Mouse (Mus musculus): Measurements from ENCODE around the gene Trim47. TPM values are rescaled to one million over a fixed set of nuclear protein-coding genes. Genes with fewer than 3 reads are reported as not detected.

Trim47 gene
- 7.0 and 7.7 TPM in 2 replicates for polyA plus RNA-seq (2015; fragmentation: Nextera tagmentation; extraction: Ambion mirVana)

GRCm38 (mm10) chr11:116127156-116127980, at the start of gene Trim47:
Gene Trim47 (minus strand): TSS chr11:116127210.
- Histone ChIP-seq H3K36me3 (no peaks in the 10 kb centered on the region), H3K9ac (replicated peaks) (no peak within 1 kb of the TSS), H3K9me3 (no peaks in the 10 kb centered on the region), H3K27ac (replicated peaks) (no peak within 1 kb of the TSS), H3K4me2 (replicated peaks) (no peak within 1 kb of the TSS), H3K27me3 (no peaks in the 10 kb centered on the region), H3K4me3 (no peak within 1 kb of the TSS), H3K4me1 (peaks cover 18% of the 10 kb centered on the region)
- ATAC-seq (replicated peaks), result no peak
- WGBS, result 28% methylated on average over 23 of the region's 23 CpGs

GRCm38 (mm10) chr11:116176010-116176409, 49.0 kb upstream of the Trim47 start:
- 88% methylated on average over 7 of the region's 7 CpGs for WGBS
- Histone ChIP-seq H3K27me3 (no peaks in the 10 kb centered on the region), H3K27ac (replicated peaks) (no peak overlapping the region), H3K4me2 (replicated peaks) (no peak overlapping the region), H3K9ac (replicated peaks) (no peak overlapping the region), H3K4me1 (no peaks in the 10 kb centered on the region), H3K36me3 (peaks cover 78% of the 10 kb centered on the region), H3K9me3 (no peaks in the 10 kb centered on the region), H3K4me3 (no peak overlapping the region)
- ATAC-seq (replicated peaks), result no peak

GRCm38 (mm10) chr11:116174775-116175448, 47.9 kb upstream of the Trim47 start:
- no peak overlapping the region for H3K4me3 ChIP-seq
- no peak overlapping the region for H3K27ac ChIP-seq (replicated peaks)
- peaks cover 68% of the 10 kb centered on the region for H3K36me3 ChIP-seq
- H3K9ac ChIP-seq (replicated peaks), result no peak overlapping the region
- H3K4me2 ChIP-seq (replicated peaks), result no peak overlapping the region
- no peak for ATAC-seq (replicated peaks)
- no peaks in the 10 kb centered on the region for H3K9me3 ChIP-seq
- WGBS, result 95% methylated on average over 22 of the region's 22 CpGs
- H3K27me3 ChIP-seq, result no peaks in the 10 kb centered on the region
- H3K4me1 ChIP-seq, result no peaks in the 10 kb centered on the region

GRCm38 (mm10) chr11:116171959-116172358, 44.9 kb upstream of the Trim47 start:
- peak overlapping the region; percentile 2; the same call in 1 of the 2 replicates for H3K27ac ChIP-seq (replicated peaks)
- H3K36me3 ChIP-seq, result peaks cover 43% of the 10 kb centered on the region
- H3K4me3 ChIP-seq, result no peak overlapping the region
- H3K27me3 ChIP-seq, result no peaks in the 10 kb centered on the region
- no peak overlapping the region for H3K4me2 ChIP-seq (replicated peaks)
- no peak for ATAC-seq (replicated peaks)
- WGBS, result 78% methylated on average over 2 of the region's 2 CpGs
- H3K4me1 ChIP-seq, result peaks cover 7% of the 10 kb centered on the region
- H3K9me3 ChIP-seq, result no peaks in the 10 kb centered on the region
- no peak overlapping the region for H3K9ac ChIP-seq (replicated peaks)

GRCm38 (mm10) chr11:116170003-116170800, 43.2 kb upstream of the Trim47 start:
- Histone ChIP-seq H3K4me2 (replicated peaks) (no peak overlapping the region), H3K9me3 (no peaks in the 10 kb centered on the region), H3K4me3 (no peak overlapping the region), H3K9ac (replicated peaks) (no peak overlapping the region), H3K36me3 (peaks cover 31% of the 10 kb centered on the region), H3K27ac (replicated peaks) (no peak overlapping the region), H3K27me3 (no peaks in the 10 kb centered on the region), H3K4me1 (peaks cover 24% of the 10 kb centered on the region)
- no peak for ATAC-seq (replicated peaks)
- 84% methylated on average over 5 of the region's 5 CpGs for WGBS

- Histone ChIP-seq H3K27ac (replicated peaks) (no peak overlapping the region), H3K27me3 (no peaks in the 10 kb centered on the region), H3K9ac (replicated peaks) (no peak overlapping the region), H3K9me3 (no peaks in the 10 kb centered on the region), H3K4me2 (replicated peaks) (no peak overlapping the region), H3K4me1 (peaks cover 25% of the 10 kb centered on the region), H3K36me3 (peaks cover 23% of the 10 kb centered on the region), H3K4me3 (no peak overlapping the region)
- WGBS, result 87% methylated on average over 3 of the region's 3 CpGs
- ATAC-seq (replicated peaks), result no peak
These were observed 42.2 kb upstream of the Trim47 start for GRCm38 (mm10) chr11:116169214-116169613.

GRCm38 (mm10) chr11:116167884-116168439, 41.0 kb upstream of the Trim47 start, which contains the start of gene Fbf1:
Gene Fbf1 (minus strand): TSS chr11:116168166.
- Histone ChIP-seq H3K27ac (replicated peaks) (peak within 1 kb of the TSS; percentile 92), H3K27me3 (no peaks in the 10 kb centered on the region), H3K9me3 (no peaks in the 10 kb centered on the region), H3K4me1 (peaks cover 27% of the 10 kb centered on the region), H3K4me2 (replicated peaks) (peak within 1 kb of the TSS; percentile 67), H3K9ac (replicated peaks) (peak within 1 kb of the TSS; percentile 88), H3K4me3 (peak within 1 kb of the TSS; percentile 84), H3K36me3 (peaks cover 20% of the 10 kb centered on the region)
- ATAC-seq (replicated peaks), result peak; percentile 99
- under 1% methylated on average over 40 of the region's 40 CpGs for WGBS

GRCm38 (mm10) chr11:116167232-116167631, 40.2 kb upstream of the Trim47 start:
- Histone ChIP-seq H3K4me2 (replicated peaks) (peak overlapping the region; percentile 67), H3K27me3 (no peaks in the 10 kb centered on the region), H3K27ac (replicated peaks) (peak overlapping the region; percentile 92), H3K4me3 (peak overlapping the region; percentile 84), H3K4me1 (peaks cover 33% of the 10 kb centered on the region), H3K9ac (replicated peaks) (peak overlapping the region; percentile 88), H3K9me3 (no peaks in the 10 kb centered on the region), H3K36me3 (peaks cover 13% of the 10 kb centered on the region)
- WGBS, result 6% methylated on average over 6 of the region's 6 CpGs
- ATAC-seq (replicated peaks), result no peak

GRCm38 (mm10) chr11:116163002-116163401, 36.0 kb upstream of the Trim47 start:
- ATAC-seq (replicated peaks), result no peak
- 0 out of 2 replicates have a peak overlapping the region, but pooled peaks have one; percentile 5 for H3K9ac ChIP-seq (replicated peaks)
- H3K36me3 ChIP-seq, result peaks cover 40% of the 10 kb centered on the region
- WGBS, result 27% methylated on average over 9 of the region's 9 CpGs
- no peak overlapping the region for H3K4me3 ChIP-seq
- H3K4me1 ChIP-seq, result peaks cover 34% of the 10 kb centered on the region
- no peak overlapping the region for H3K4me2 ChIP-seq (replicated peaks)
- no peaks in the 10 kb centered on the region for H3K9me3 ChIP-seq
- no peaks in the 10 kb centered on the region for H3K27me3 ChIP-seq
- H3K27ac ChIP-seq (replicated peaks), result no peak overlapping the region

- Histone ChIP-seq H3K27ac (replicated peaks) (peak overlapping the region; percentile 43; the same call in 1 of the 2 replicates), H3K27me3 (no peaks in the 10 kb centered on the region), H3K4me2 (replicated peaks) (no peak overlapping the region), H3K4me3 (no peak overlapping the region), H3K9ac (replicated peaks) (no peak overlapping the region), H3K4me1 (peaks cover 32% of the 10 kb centered on the region), H3K9me3 (no peaks in the 10 kb centered on the region), H3K36me3 (peaks cover 48% of the 10 kb centered on the region)
- 0 out of 2 replicates have a peak, but pooled peaks have one; percentile 37 for ATAC-seq (replicated peaks)
- 51% methylated on average over 10 of the region's 10 CpGs for WGBS
These were observed 35.1 kb upstream of the Trim47 start for GRCm38 (mm10) chr11:116162146-116162545.

GRCm38 (mm10) chr11:116161312-116161711, 34.3 kb upstream of the Trim47 start:
- H3K36me3 ChIP-seq, result peaks cover 56% of the 10 kb centered on the region
- no peak overlapping the region for H3K9ac ChIP-seq (replicated peaks)
- H3K27ac ChIP-seq (replicated peaks), result no peak overlapping the region
- H3K4me2 ChIP-seq (replicated peaks), result no peak overlapping the region
- H3K27me3 ChIP-seq, result no peaks in the 10 kb centered on the region
- 74% methylated on average over 12 of the region's 12 CpGs for WGBS
- peaks cover 24% of the 10 kb centered on the region for H3K4me1 ChIP-seq
- H3K9me3 ChIP-seq, result no peaks in the 10 kb centered on the region
- no peak overlapping the region for H3K4me3 ChIP-seq
- ATAC-seq (replicated peaks), result no peak

Measured in forebrain, embryonic 15.5 days (tissue).